Mouse (Mus musculus) heart, postnatal 10 days (tissue): Measurements from ENCODE around the gene Adam12. TPM values are rescaled to one million over a fixed set of nuclear protein-coding genes. Genes with fewer than 3 reads are reported as not detected.
A peak's percentile ranks its signal among the peaks of the same experiment; 100 is the strongest.

Source experiments
- DNase-seq, 2 experiments: peaks; one replicate each; pipeline ENCODE4 v3.0.0; 2021
- intact Hi-C: fragments of 180-260 bp; cut with DNase I; formaldehyde crosslinking; loops from one replicate; pipeline ENCODE4 v1.15.1; 2025
- total RNA-seq, 2 experiments: library from RNA; stranded (reverse); gene quantifications; 2 replicates each; pipeline ENCODE4 v1.2.3; 2021

Gene Adam12
- total RNA-seq, 2 experiments from 2014 or later, result 8.1 to 14.0 TPM

DNA sequence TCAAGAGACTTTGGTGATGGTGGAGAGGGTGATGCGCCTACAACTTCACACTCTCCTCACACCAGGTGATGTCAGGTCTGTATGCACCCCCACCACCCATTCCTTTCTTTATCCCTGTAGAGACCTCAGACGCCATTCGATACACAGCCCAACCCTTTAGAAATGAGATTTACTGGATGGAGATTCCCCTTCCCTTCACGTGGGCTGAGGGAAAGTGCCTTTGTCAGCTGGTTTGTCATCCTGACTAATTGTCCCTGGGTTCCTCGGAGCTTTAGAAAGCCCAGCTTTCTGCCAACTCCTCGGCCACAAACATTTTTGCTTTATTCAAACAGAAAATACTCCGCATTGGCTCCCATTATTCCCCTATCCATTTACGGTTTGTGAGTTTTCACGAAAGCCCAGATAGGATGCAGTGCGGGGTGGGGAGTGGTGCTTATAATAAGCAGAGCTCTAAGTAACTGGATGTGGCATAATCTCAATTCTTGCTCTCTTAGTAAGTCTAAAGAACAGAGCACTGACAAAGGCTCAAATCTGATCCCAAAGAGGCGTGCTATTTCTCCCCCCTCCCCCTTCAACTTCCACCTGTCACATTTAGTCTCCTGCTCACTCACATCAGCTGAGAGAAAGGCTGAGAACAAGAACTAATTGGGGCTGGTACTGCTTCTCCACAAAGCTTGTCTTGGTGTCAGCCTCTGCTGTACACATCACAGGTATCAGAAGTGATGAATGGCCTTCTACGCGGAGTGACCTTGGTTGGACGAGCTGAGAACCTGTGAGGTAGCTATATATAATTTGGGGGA is 143.2 kb downstream of the Adam12 start:
- DNase-seq, result no peak
- intact Hi-C loops, result no loop called here

DNA sequence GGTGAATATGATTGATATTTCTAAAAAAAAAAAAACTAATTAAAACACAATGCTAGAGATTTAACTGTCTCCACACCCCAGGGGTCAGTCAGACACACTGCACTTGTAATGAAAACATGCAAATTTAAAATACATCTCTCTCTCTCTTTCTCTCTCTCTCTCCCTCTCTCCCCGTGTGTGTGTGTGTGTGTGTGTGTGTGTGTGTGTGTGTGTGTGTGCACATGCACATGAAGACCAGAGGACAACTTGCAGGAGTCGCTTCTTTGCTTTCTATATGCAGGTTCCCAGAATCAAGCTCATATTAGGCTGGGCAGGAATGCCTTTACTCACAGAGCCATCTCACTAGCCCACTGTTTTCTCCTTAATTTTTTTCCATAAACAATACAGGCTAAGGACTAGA is 146.6 kb downstream of the Adam12 start:
- intact Hi-C loops, result no loop called here
- DNase-seq, result no peak

DNA sequence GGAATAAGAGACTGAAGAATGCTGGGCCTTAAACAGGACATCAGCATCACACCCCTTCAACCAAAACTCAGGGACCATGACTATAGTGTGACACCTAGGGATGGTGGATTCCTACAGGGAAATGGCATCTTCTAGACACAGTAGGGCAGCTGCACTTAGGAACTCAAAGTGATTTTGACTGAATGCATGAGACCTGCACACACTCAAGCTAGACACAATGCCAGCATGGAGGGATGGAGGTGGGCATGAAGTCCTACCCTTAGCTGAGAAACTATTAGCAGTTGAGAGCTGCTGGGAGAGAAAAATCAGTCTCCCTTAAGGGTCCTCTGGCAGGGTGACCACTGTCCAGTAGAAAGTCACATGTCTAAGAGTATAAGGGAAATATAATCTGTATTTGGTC is 147.0 kb downstream of the Adam12 start:
- intact Hi-C loops, result no loop called here
- no peak for DNase-seq

DNA sequence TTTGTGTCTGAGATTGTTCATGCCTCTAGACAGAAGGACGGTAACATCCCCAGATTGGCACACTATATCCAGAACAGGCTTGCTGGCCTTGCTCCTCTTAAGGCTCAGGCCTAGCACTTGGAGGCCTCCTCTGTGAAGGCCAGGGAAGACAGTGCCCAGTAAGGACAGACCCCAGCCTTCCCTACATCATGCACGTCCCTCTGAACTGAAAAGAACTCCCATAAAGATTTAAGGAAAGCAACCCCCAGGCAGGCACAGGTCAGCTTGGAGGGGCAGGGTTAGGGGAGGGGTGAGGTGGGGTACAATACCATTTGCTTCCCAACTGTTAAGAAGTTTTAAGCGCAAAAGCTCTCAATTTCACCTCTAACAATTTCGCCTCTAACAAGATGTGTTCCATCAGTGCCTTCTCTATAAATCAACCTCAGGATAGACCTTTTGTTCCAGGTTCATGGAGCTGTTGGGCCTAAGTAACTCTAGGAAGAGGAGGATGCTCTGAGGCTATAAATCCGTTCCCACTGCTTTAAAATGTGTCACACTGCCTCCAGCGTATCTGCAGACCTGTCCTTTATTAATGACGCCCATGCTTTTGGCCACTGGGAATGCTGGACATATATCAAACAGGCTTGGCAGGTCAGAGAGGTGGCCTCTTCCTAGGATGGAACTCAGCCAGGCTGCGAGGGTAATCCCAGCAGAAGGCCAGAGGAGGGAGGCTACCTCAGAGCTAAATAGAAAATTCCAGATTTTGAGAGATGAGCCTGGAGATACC is 150.5 kb downstream of the Adam12 start:
- intact Hi-C loops, result no loop called here
- DNase-seq, result no peak

DNA sequence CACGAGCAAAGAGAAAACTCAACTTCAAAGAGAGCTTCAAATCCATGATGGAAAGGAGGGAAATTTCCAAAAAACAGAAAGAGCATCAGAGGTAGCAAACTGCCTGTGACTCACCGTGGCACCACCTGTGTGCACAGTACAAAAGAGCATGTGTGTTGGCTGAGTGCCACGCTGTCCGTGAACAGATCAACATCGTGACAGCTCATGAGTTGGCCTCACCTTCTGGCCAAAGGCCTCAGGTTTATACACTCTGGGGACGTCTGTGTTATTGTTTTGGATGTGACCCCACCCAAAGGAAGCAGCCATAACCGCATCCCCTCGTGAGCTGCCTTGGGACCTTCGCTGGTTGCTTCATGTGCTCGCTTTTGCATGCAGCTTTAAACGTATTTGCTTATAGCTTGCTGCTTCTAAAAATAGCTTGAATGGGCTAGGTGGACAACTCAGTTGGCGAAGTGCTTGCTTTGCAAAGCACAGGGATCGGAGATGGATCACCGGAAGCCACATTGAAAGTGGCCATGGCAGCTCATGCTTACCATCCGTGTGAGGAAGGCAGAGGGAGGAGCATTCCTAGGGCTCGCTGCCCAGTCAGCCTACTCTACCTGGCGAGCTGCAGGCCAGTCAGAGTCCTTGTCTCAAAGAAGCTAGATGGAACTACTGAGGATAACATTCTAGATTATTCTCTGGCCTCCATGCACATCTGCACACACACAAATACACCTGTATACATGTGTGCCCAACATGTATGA is 151.8 kb downstream of the Adam12 start:
- DNase-seq, result no peak
- intact Hi-C loops, result no loop called here

- no peak for DNase-seq
- intact Hi-C loops, result no loop called here
Observed at GRCm38 (mm10) chr7:134077684-134078083, 154.3 kb downstream of the Adam12 start.

DNA sequence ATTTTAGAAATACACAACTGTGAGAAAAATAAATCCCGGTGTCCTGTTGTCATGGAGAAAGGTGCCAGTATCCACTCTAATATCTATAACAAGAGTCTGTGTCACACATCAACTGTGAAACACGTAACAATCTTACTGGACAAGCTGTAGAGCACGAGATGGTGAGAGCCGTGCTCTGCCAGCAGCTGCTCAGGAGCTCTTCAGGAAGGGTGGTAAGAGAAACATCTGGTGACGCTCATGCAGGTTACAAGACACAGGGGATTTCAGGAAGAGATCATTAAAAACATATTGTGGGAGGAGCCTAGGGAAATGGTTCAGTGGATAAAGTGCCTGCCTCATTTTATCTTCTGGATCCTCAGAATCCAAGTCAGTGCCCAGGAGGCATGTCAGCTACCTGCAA is 158.9 kb downstream of the Adam12 start:
- intact Hi-C loops, result no loop called here

DNA sequence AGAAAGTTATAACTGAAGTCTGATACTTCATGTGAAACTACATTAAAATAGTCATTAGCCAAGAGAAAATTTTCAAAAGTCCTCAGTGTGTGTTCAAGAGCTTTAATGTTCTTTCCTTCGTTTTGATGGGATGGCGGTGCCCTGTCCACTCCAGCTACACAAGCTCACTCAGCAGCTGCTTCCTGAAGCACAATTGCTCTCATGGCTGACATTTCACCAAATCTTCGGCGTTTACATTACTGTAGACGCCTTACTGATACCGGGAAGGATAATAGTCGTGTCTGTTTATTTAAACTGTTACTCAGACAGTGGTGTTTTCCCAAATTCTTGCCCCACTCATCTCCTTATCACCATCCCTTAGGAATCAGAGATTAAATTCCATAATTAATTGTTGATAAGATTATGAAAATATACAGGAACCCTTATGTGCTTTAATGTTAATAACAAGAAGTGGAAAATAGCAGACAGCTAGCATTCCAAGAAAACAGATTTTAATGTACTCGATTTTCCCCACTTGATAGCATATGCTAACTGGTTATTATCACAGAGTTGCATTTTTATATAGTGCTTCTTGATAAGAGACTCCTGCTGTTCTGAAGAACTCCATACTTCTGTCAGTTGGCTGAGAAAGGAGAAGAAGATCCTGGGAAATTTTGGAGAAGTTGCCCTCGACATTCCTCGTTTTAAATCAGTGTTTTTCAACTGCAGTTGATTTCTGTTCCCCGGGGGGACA is 160.6 kb downstream of the Adam12 start:
- intact Hi-C loops, result no loop called here

More for the DNA sequence above, 158.9 kb downstream of the Adam12 start:
- DNase-seq, result no peak

DNA sequence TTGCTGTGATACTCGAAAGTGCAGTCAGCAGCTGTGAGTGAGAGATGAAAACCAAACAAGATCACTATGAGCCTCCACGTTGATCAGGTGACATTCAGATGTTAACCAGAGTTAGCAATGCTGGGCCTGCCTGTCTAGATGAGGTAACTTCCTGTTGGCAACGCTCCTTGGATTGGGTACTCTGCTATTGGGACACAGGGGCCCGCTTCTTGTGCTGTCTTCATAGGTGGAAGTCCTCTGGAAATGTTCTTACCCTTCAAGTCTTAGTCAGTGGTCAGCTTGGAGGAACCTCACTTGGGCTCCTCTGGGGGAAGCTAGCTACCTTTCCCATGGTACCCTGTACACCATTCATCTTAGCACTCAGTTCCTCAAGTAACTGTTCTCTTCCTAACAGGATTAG is 169.3 kb downstream of the Adam12 start:
- DNase-seq, result no peak
- intact Hi-C loops, result no loop called here

More for the DNA sequence above, 160.6 kb downstream of the Adam12 start:
- DNase-seq, result no peak

- DNase-seq, result no peak
- intact Hi-C loops, result no loop called here
Observed at GRCm38 (mm10) chr7:134052486-134052885, 179.5 kb downstream of the Adam12 start.

DNA sequence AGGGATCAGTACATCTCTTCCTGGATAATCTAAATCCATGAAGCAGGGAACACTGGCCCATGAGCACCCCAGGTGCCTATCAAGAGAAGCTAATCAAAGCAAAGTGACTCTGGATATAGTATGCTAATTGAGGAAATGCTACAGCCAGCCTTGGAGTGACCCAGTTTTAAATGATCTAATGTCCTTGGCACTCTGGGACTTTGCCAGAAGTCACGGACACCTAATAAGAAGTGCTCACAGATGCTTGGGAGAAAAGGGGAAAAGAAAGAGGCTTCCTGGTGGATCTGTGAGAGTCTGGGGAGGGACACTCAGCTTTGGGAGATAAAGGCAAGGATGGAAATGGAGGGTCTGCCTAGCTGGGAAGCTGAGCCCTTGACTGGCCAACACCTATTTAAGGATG is 181.6 kb downstream of the Adam12 start:
- DNase-seq, result peak in 1 of 2 experiments; percentile 7
- intact Hi-C loops, result no loop called here

DNA sequence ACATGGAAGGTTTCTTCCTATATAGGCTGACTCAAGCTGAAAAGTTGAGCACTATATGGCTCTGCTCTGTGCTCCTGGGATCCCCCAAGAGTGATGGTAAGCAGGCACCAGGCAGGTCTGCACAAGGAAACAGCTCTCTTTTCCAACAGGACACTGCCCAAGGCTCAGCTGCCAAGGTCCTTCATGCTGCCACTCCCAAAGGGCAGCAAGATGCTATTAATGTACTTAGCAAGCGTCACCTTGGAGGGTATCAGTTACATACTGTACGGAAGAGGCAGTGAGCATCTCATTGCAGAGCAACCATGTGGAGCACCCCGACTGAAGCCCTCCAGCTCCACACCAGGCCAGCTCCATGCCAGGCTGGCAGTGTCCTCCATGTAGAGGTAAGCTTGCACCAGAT is 185.6 kb downstream of the Adam12 start:
- intact Hi-C loops, result no loop called here

GRCm38 (mm10) chr7:134043576-134043975 is 188.4 kb downstream of the Adam12 start:
- no peak for DNase-seq
- intact Hi-C loops, result no loop called here

More for the DNA sequence above, 185.6 kb downstream of the Adam12 start:
- DNase-seq, result no peak

GRCm38 (mm10) chr7:134042614-134043013 is 189.3 kb downstream of the Adam12 start:
- intact Hi-C loops, result no loop called here
- DNase-seq, result no peak

DNA sequence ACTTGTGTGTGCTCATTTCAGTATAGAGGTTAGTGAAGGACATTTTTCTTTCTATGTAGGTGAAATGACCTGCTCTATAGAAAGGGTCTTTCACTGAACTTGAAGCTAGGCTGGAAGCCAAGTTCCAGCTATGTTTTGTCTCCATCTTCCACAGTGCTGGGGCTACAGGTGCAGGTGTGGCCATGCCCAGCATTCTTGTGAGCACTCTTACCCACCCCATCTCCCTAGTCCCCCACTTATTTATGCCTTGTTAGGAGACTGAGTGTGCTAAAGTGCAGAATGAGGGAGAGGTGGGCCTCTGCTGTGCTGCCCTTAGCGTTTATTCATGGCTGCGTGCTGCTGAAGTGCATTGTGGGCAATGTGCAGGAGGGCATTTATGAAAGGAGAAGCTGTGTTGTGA is 198.0 kb downstream of the Adam12 start:
- intact Hi-C loops, result no loop called here
- DNase-seq, result no peak

- DNase-seq, result peak in 1 of 2 experiments; percentile 17
- intact Hi-C loops, result no loop called here
Observed at GRCm38 (mm10) chr7:134032959-134033366, 199.0 kb downstream of the Adam12 start.

DNA sequence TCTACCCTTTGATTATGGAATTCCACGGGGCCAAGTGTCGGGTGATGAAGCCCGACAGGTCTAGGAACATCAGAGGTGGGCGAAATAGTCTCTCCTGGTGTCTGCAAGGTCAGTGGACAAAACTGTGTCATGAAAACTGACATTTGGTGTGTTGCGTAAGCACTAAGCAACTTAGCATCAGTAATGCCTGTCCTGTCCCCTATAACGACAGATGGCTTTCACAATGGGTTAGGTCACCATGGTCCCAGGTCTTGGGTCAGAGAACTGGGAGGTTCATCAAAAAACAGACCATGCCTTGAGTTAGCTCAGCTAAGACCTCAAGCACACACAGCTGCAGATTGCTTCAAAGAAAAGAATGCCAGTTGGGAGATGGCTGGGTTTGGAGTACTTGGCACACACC is 200.2 kb downstream of the Adam12 start:
- intact Hi-C loops, result no loop called here
- DNase-seq, result no peak

GRCm38 (mm10) chr7:134031256-134031655 is 200.7 kb downstream of the Adam12 start:
- intact Hi-C loops, result no loop called here
- DNase-seq, result no peak

GRCm38 (mm10) chr7:134028281-134028830 is 203.6 kb downstream of the Adam12 start:
- DNase-seq, result no peak
- intact Hi-C loops, result loop anchor here (5.0 kb wide), 1 partner anchor 194 kb away; no protein-coding TSS in a partner anchor

- DNase-seq, result no peak
- intact Hi-C loops, result loop anchor here (5.0 kb wide), 1 partner anchor 195 kb away; no protein-coding TSS in a partner anchor
Observed at GRCm38 (mm10) chr7:134027020-134027415, 204.9 kb downstream of the Adam12 start.
